Mouse (Mus musculus) kidney, embryonic 15.5 days (tissue): Measurements from ENCODE around the gene Ciao2a. TPM values are rescaled to one million over a fixed set of nuclear protein-coding genes. Genes with fewer than 3 reads are reported as not detected.
A peak's percentile ranks its signal among the peaks of the same experiment; 100 is the strongest.

ENCODE experiments used
- ATAC-seq: fragments of 200-750 bp; cut with Nextera tagmentation; replicated peaks from 2 replicates; pipeline ENCODE4 v1.8.0; 2017; ENCODE audit warnings: moderate TSS enrichment; ENCODE audit not compliant: low FRiP score
- H3K27ac ChIP-seq: fragments of 300-500 bp; sonication (generic); 2 replicates; pipeline ENCODE4 v1.5.1; 2015; ENCODE audit warnings: mild to moderate bottlenecking, inconsistent platforms
- H3K27me3 ChIP-seq: fragments of 300-500 bp; sonication (generic); 2 replicates; pipeline ENCODE4 v1.6.1; 2015; ENCODE audit warnings: inconsistent platforms
- H3K36me3 ChIP-seq: fragments of 300-500 bp; sonication (generic); 2 replicates; pipeline ENCODE4 v1.6.1; 2015; ENCODE audit warnings: inconsistent platforms
- H3K4me1 ChIP-seq: fragments of 300-500 bp; sonication (generic); 2 replicates; pipeline ENCODE4 v1.6.1; 2015; ENCODE audit warnings: inconsistent platforms
- H3K4me2 ChIP-seq: fragments of 300-500 bp; sonication (generic); 2 replicates; pipeline ENCODE4 v1.6.1; 2015; ENCODE audit warnings: moderate library complexity, mild to moderate bottlenecking, inconsistent platforms
- H3K4me3 ChIP-seq: fragments of 300-500 bp; sonication (generic); replicated peaks from 2 replicates; pipeline ENCODE4 v1.5.1; 2015; ENCODE audit warnings: mild to moderate bottlenecking, inconsistent platforms
- H3K9ac ChIP-seq: fragments of 300-500 bp; sonication (generic); 2 replicates; pipeline ENCODE4 v1.6.1; 2015; ENCODE audit warnings: mild to moderate bottlenecking, inconsistent platforms
- H3K9me3 ChIP-seq: fragments of 300-500 bp; sonication (generic); replicated peaks from 2 replicates; pipeline ENCODE4 v1.6.1; 2016; ENCODE audit warnings: inconsistent platforms
- WGBS: fragments of 180-500 bp; shearing (Covaris S2); methylation state at CpG from one replicate; pipeline ENCODE4 v1.1.7; 2015; ENCODE audit warnings: mixed read lengths; 5-methylcytosine and 5-hydroxymethylcytosine counted together
- polyA plus RNA-seq: library from polyadenylated mRNA; unstranded; fragments of >200 nt; fragmentation: Nextera tagmentation; extraction: Ambion mirVana; gene quantifications from 2 replicates; pipeline ENCODE4 v1.2.1, GENCODE M21; 2015

Ciao2a gene
- polyA plus RNA-seq, 1 experiment from 2014 or later: 151 TPM

GRCm38 (mm10) chr9:66173316-66173855 is 47.0 kb downstream of the Ciao2a start:
- no peaks in the 10 kb centered on the region for H3K4me1 ChIP-seq
- H3K4me2 ChIP-seq: no peak overlapping the region
- no peak for ATAC-seq
- no peak overlapping the region for H3K9ac ChIP-seq
- no peak overlapping the region for H3K4me3 ChIP-seq
- no peaks in the 10 kb centered on the region for H3K27me3 ChIP-seq
- 91% methylated on average over 5 of the region's 5 CpGs for WGBS
- no peaks in the 10 kb centered on the region for H3K36me3 ChIP-seq
- no peak overlapping the region for H3K27ac ChIP-seq
- no peaks in the 10 kb centered on the region for H3K9me3 ChIP-seq

- Histone ChIP-seq H3K27ac (no peak overlapping the region), H3K27me3 (no peaks in the 10 kb centered on the region), H3K36me3 (no peaks in the 10 kb centered on the region), H3K9ac (no peak overlapping the region), H3K9me3 (no peaks in the 10 kb centered on the region), H3K4me2 (no peak overlapping the region), H3K4me3 (no peak overlapping the region), H3K4me1 (no peaks in the 10 kb centered on the region)
- 85% methylated on average over 3 of the region's 3 CpGs for WGBS
- no peak for ATAC-seq
Observed at GRCm38 (mm10) chr9:66174985-66175384, 48.6 kb downstream of the Ciao2a start.

- H3K4me2 ChIP-seq: no peak overlapping the region
- WGBS: 29% methylated on average over 1 of the region's 1 CpGs
- H3K27me3 ChIP-seq: no peaks in the 10 kb centered on the region
- no peak overlapping the region for H3K27ac ChIP-seq
- H3K9ac ChIP-seq: no peak overlapping the region
- ATAC-seq: no peak
- H3K4me1 ChIP-seq: peaks cover 9% of the 10 kb centered on the region
- H3K9me3 ChIP-seq: no peaks in the 10 kb centered on the region
- no peak overlapping the region for H3K4me3 ChIP-seq
- H3K36me3 ChIP-seq: no peaks in the 10 kb centered on the region
Observed at GRCm38 (mm10) chr9:66177975-66178374, 51.6 kb downstream of the Ciao2a start.

GRCm38 (mm10) chr9:66179795-66180194 is 53.4 kb downstream of the Ciao2a start:
- no peak overlapping the region for H3K4me3 ChIP-seq
- H3K9me3 ChIP-seq: no peaks in the 10 kb centered on the region
- 88% methylated on average over 6 of the region's 6 CpGs for WGBS
- H3K4me1 ChIP-seq: peaks cover 9% of the 10 kb centered on the region
- no peaks in the 10 kb centered on the region for H3K36me3 ChIP-seq
- H3K9ac ChIP-seq: no peak overlapping the region
- no peak for ATAC-seq
- no peak overlapping the region for H3K4me2 ChIP-seq
- H3K27me3 ChIP-seq: no peaks in the 10 kb centered on the region
- no peak overlapping the region for H3K27ac ChIP-seq

- WGBS: 54% methylated on average over 4 of the region's 4 CpGs
- no peaks in the 10 kb centered on the region for H3K36me3 ChIP-seq
- ATAC-seq: peak; percentile 94
Observed at GRCm38 (mm10) chr9:66181126-66181825, 54.9 kb downstream of the Ciao2a start.

GRCm38 (mm10) chr9:66181826-66182678 is 55.6 kb downstream of the Ciao2a start:
- H3K27me3 ChIP-seq: no peaks in the 10 kb centered on the region
- WGBS: 58% methylated on average over 11 of the region's 11 CpGs
- H3K27ac ChIP-seq: peak overlapping the region; percentile 33; the same call in 1 of the 2 replicates

More at GRCm38 (mm10) chr9:66181126-66181825, 54.9 kb downstream of the Ciao2a start:
- H3K4me1 ChIP-seq: peaks cover 9% of the 10 kb centered on the region
- no peak overlapping the region for H3K4me3 ChIP-seq
- no peak overlapping the region for H3K9ac ChIP-seq
- peak overlapping the region; percentile 33; the same call in 1 of the 2 replicates for H3K27ac ChIP-seq
- no peak overlapping the region for H3K4me2 ChIP-seq
- H3K27me3 ChIP-seq: no peaks in the 10 kb centered on the region
- H3K9me3 ChIP-seq: no peaks in the 10 kb centered on the region

GRCm38 (mm10) chr9:66182679-66182993 is 56.2 kb downstream of the Ciao2a start:
- H3K27ac ChIP-seq: no peak overlapping the region
- H3K4me3 ChIP-seq: no peak overlapping the region
- no peaks in the 10 kb centered on the region for H3K27me3 ChIP-seq
- no peak overlapping the region for H3K4me2 ChIP-seq
- no peak for ATAC-seq
- peaks cover 13% of the 10 kb centered on the region for H3K4me1 ChIP-seq
- no peaks in the 10 kb centered on the region for H3K9me3 ChIP-seq
- 81% methylated on average over 3 of the region's 3 CpGs for WGBS
- no peak overlapping the region for H3K9ac ChIP-seq
- no peaks in the 10 kb centered on the region for H3K36me3 ChIP-seq

More at GRCm38 (mm10) chr9:66181826-66182678, 55.6 kb downstream of the Ciao2a start:
- Histone ChIP-seq H3K9ac (no peak overlapping the region), H3K4me2 (no peak overlapping the region), H3K4me1 (peaks cover 13% of the 10 kb centered on the region), H3K36me3 (no peaks in the 10 kb centered on the region), H3K4me3 (no peak overlapping the region), H3K9me3 (no peaks in the 10 kb centered on the region)
- peak; percentile 80; the same call in 1 of the 2 replicates for ATAC-seq

- no peaks in the 10 kb centered on the region for H3K9me3 ChIP-seq
- no peak overlapping the region for H3K27ac ChIP-seq
- no peaks in the 10 kb centered on the region for H3K36me3 ChIP-seq
- no peak for ATAC-seq
- no peak overlapping the region for H3K4me3 ChIP-seq
- no peaks in the 10 kb centered on the region for H3K27me3 ChIP-seq
- H3K4me1 ChIP-seq: peaks cover 13% of the 10 kb centered on the region
- H3K4me2 ChIP-seq: no peak overlapping the region
- WGBS: 76% methylated on average over 3 of the region's 3 CpGs
- no peak overlapping the region for H3K9ac ChIP-seq
Observed at GRCm38 (mm10) chr9:66183023-66183422, 56.6 kb downstream of the Ciao2a start.

GRCm38 (mm10) chr9:66184572-66184971 is 58.2 kb downstream of the Ciao2a start:
- Histone ChIP-seq H3K27me3 (no peaks in the 10 kb centered on the region), H3K36me3 (no peaks in the 10 kb centered on the region), H3K27ac (no peak overlapping the region), H3K9ac (no peak overlapping the region), H3K4me1 (peaks cover 13% of the 10 kb centered on the region), H3K4me2 (no peak overlapping the region), H3K4me3 (no peak overlapping the region), H3K9me3 (no peaks in the 10 kb centered on the region)
- WGBS: 71% methylated on average over 5 of the region's 5 CpGs
- ATAC-seq: no peak

GRCm38 (mm10) chr9:66186426-66186825 is 60.0 kb downstream of the Ciao2a start:
- H3K36me3 ChIP-seq: no peaks in the 10 kb centered on the region
- H3K9ac ChIP-seq: no peak overlapping the region
- 39% methylated on average over 6 of the region's 6 CpGs for WGBS
- peaks cover 9% of the 10 kb centered on the region for H3K4me1 ChIP-seq
- H3K27me3 ChIP-seq: no peaks in the 10 kb centered on the region
- no peak overlapping the region for H3K4me3 ChIP-seq
- ATAC-seq: no peak
- no peak overlapping the region for H3K4me2 ChIP-seq
- no peaks in the 10 kb centered on the region for H3K9me3 ChIP-seq
- H3K27ac ChIP-seq: no peak overlapping the region
